Mouse (Mus musculus) MEL (cell line): ENCODE results near the gene Gm49369.

Source experiments
- GABPA ChIP-seq: IDR thresholded peaks from 2 replicates; pipeline ENCODE4 v1.6.1; 2012; ENCODE audit warnings: low read depth, mild to moderate bottlenecking, inconsistent platforms, low read length, improper control_type of control experiment, moderate library complexity
- HCFC1 ChIP-seq: IDR thresholded peaks from 2 replicates; pipeline ENCODE4 v1.6.1; 2012; ENCODE audit warnings: low read depth, mild to moderate bottlenecking, inconsistent platforms, low read length, improper control_type of control experiment, moderate library complexity
- POLR2A ChIP-seq, 2 experiments: IDR thresholded peaks; 2 replicates each; pipeline ENCODE4 v1.6.1; 2011 to 2012; ENCODE audit warnings: low read length in 2 of 2, mild to moderate bottlenecking in 2 of 2, control low read depth in 1 of 2, improper control_type of control experiment in 1 of 2, low read depth in 1 of 2, moderate library complexity in 1 of 2; ENCODE audit not compliant: control insufficient read depth in 1 of 2, insufficient read depth in 1 of 2, poor library complexity in 1 of 2
- ZKSCAN1 ChIP-seq: IDR thresholded peaks from 2 replicates; pipeline ENCODE4 v1.6.1; 2012; ENCODE audit warnings: low read depth, mild to moderate bottlenecking, inconsistent platforms, low read length, improper control_type of control experiment, moderate library complexity

- TF ChIP-seq ZKSCAN1 = no peak
- TF ChIP-seq GABPA = no peak
- TF ChIP-seq HCFC1 = 0 out of 2 replicates have a peak, but pooled peaks have one; percentile 18
- no peak for TF ChIP-seq POLR2A (IDR thresholded peaks at IDR 0.05; ENCODE audit: control insufficient read depth in 1 of 2, insufficient read depth in 1 of 2, low read depth in 1 of 2, low read length in 2 of 2, poor library complexity in 1 of 2)
Observed at GRCm38 (mm10) chr7:142399250-142399649, 16.8 kb upstream of the Gm49369 start.
